Mouse (Mus musculus) CH12.LX (cell line): ENCODE measurements at regions not wholly inside any gene's neighbourhood (a gene's known extent, or its start where the extent isn't known, plus 50 kb on each side); places are given as distances from the start of the nearest gene placed in this dataset.

Experiments
- DNase-seq: peaks from one replicate; pipeline ENCODE4 v3.0.0-alpha.2; 2013; ENCODE audit errors: extremely low read depth
- H3K27ac ChIP-seq: 2 replicates; pipeline ENCODE4 v1.5.1; 2012; ENCODE audit warnings: low read depth, mild to moderate bottlenecking, control low read depth, moderate library complexity; ENCODE audit not compliant: insufficient read depth
- H3K27me3 ChIP-seq: replicated peaks from 2 replicates; pipeline ENCODE3; 2012; ENCODE audit warnings: inconsistent platforms
- H3K36me3 ChIP-seq, 2 experiments: replicated peaks in 1 of 2; 2 replicates each; pipeline versions ENCODE3 to v1.6.1; 2012; ENCODE audit warnings: inconsistent platforms in 1 of 2, low read length in 1 of 2, mild to moderate bottlenecking in 1 of 2, mixed read lengths in 1 of 2, moderate library complexity in 1 of 2; ENCODE audit not compliant: control insufficient read depth in 1 of 2, insufficient read depth in 1 of 2
- H3K4me1 ChIP-seq, 2 experiments: 2 replicates each; pipeline ENCODE4 v1.6.1; 2012; ENCODE audit warnings: inconsistent platforms in 1 of 2, moderate library complexity in 1 of 2; ENCODE audit not compliant: insufficient read depth in 2 of 2, control insufficient read depth in 1 of 2
- H3K4me2 ChIP-seq: 2 replicates; pipeline ENCODE4 v1.6.1; 2012; ENCODE audit warnings: low read depth, mild to moderate bottlenecking, control low read depth; ENCODE audit not compliant: poor library complexity, insufficient read depth, severe bottlenecking
- H3K4me3 ChIP-seq, 3 experiments: fragments of 150-350 bp in 1 of 3; sonication (generic) in 1 of 3; replicated peaks in 1 of 3; 2 replicates each; pipeline versions ENCODE3 to v1.5.1; 2011 to 2012; ENCODE audit warnings: low read depth in 2 of 3, low read length in 2 of 3, mild to moderate bottlenecking in 2 of 3, moderate library complexity in 2 of 3, control low read depth in 1 of 3, improper control_type of control experiment in 1 of 3, inconsistent platforms in 1 of 3, mixed read lengths in 1 of 3; ENCODE audit not compliant: poor library complexity in 1 of 3
- H3K79me2 ChIP-seq: replicated peaks from 2 replicates; pipeline ENCODE4 v1.6.1; 2012; ENCODE audit warnings: mild to moderate bottlenecking, moderate library complexity; ENCODE audit not compliant: control insufficient read depth, poor library complexity, insufficient read depth, severe bottlenecking; ENCODE audit errors: extremely low read depth
- H3K9ac ChIP-seq: 2 replicates; pipeline ENCODE4 v1.6.1; 2012; ENCODE audit warnings: low read depth, mild to moderate bottlenecking, control low read depth, moderate library complexity; ENCODE audit not compliant: insufficient read depth
- H3K9me3 ChIP-seq: replicated peaks from 2 replicates; pipeline ENCODE3; 2012; ENCODE audit warnings: low read length, inconsistent platforms, mixed read lengths
- BHLHE40 ChIP-seq: IDR thresholded peaks from 2 replicates; pipeline ENCODE4 v1.6.1; 2011; ENCODE audit warnings: mild to moderate bottlenecking, low read depth, low read length, improper control_type of control experiment
- CHD1 ChIP-seq: IDR thresholded peaks from 2 replicates; pipeline ENCODE4 v1.6.1; 2012; ENCODE audit warnings: low read depth, low read length, improper control_type of control experiment, inconsistent platforms
- CHD2 ChIP-seq: IDR thresholded peaks from 2 replicates; pipeline ENCODE4 v1.6.1; 2011; ENCODE audit warnings: low read length, improper control_type of control experiment
- E2F4 ChIP-seq: IDR thresholded peaks from 2 replicates; pipeline ENCODE4 v1.6.1; 2011; ENCODE audit warnings: low read depth, low read length, improper control_type of control experiment; ENCODE audit not compliant: insufficient replicate concordance
- EP300 ChIP-seq: IDR thresholded peaks from 2 replicates; pipeline ENCODE4 v1.6.1; 2011; ENCODE audit warnings: low read length, improper control_type of control experiment
- GABPA ChIP-seq: IDR thresholded peaks from 2 replicates; pipeline ENCODE4 v1.6.1; 2012; ENCODE audit warnings: low read depth, low read length, improper control_type of control experiment, inconsistent platforms; ENCODE audit not compliant: insufficient replicate concordance
- KAT2A ChIP-seq: IDR thresholded peaks from 2 replicates; pipeline ENCODE4 v1.6.1; 2012; ENCODE audit warnings: low read length, improper control_type of control experiment, inconsistent platforms; ENCODE audit not compliant: insufficient replicate concordance
- MAZ ChIP-seq: IDR thresholded peaks from 2 replicates; pipeline ENCODE4 v1.6.1; 2012; ENCODE audit warnings: low read depth, mild to moderate bottlenecking, inconsistent platforms, low read length, improper control_type of control experiment, moderate library complexity
- MEF2A ChIP-seq: IDR thresholded peaks from 2 replicates; pipeline ENCODE4 v1.6.1; 2014; ENCODE audit warnings: low read depth, mild to moderate bottlenecking, inconsistent platforms, low read length, improper control_type of control experiment, borderline replicate concordance
- MYC ChIP-seq: IDR thresholded peaks from 2 replicates; pipeline ENCODE4 v1.6.1; 2011; ENCODE audit warnings: low read depth, mild to moderate bottlenecking, improper control_type of control experiment, low read length
- NRF1 ChIP-seq: IDR thresholded peaks from 2 replicates; pipeline ENCODE4 v1.6.1; 2014; ENCODE audit warnings: low read depth, mild to moderate bottlenecking, inconsistent platforms, low read length, improper control_type of control experiment, moderate library complexity
- PAX5 ChIP-seq: IDR thresholded peaks from 2 replicates; pipeline ENCODE4 v1.6.1; 2012; ENCODE audit warnings: low read length, inconsistent platforms, mixed read lengths
- POLR2A ChIP-seq: IDR thresholded peaks from 2 replicates; pipeline ENCODE4 v1.6.1; 2011; ENCODE audit warnings: low read depth, mild to moderate bottlenecking, improper control_type of control experiment, low read length
- RAD21 ChIP-seq: IDR thresholded peaks from 2 replicates; pipeline ENCODE4 v1.6.1; 2011; ENCODE audit warnings: low read depth, mild to moderate bottlenecking, low read length, improper control_type of control experiment, moderate library complexity
- RCOR1 ChIP-seq: conservative IDR thresholded peaks from 2 replicates; pipeline ENCODE4 v1.6.1; 2012; ENCODE audit warnings: low read depth, mild to moderate bottlenecking, inconsistent platforms, low read length, improper control_type of control experiment
- SIN3A ChIP-seq: IDR thresholded peaks from 2 replicates; pipeline ENCODE4 v1.6.1; 2012; ENCODE audit warnings: low read length, improper control_type of control experiment, inconsistent platforms
- SMC3 ChIP-seq: IDR thresholded peaks from 2 replicates; pipeline ENCODE4 v1.6.1; 2011; ENCODE audit warnings: low read depth, low read length, improper control_type of control experiment
- TBP ChIP-seq: conservative IDR thresholded peaks from 2 replicates; pipeline ENCODE4 v1.6.1; 2011; ENCODE audit warnings: low read depth, low read length, improper control_type of control experiment
- TCF12 ChIP-seq: IDR thresholded peaks from 2 replicates; pipeline ENCODE4 v1.6.1; 2014; ENCODE audit warnings: low read depth, mild to moderate bottlenecking, inconsistent platforms, low read length, improper control_type of control experiment
- UBTF ChIP-seq: IDR thresholded peaks from 2 replicates; pipeline ENCODE4 v1.6.1; 2012; ENCODE audit warnings: low read depth, mild to moderate bottlenecking, inconsistent platforms, low read length, improper control_type of control experiment, moderate library complexity
- USF1 ChIP-seq: IDR thresholded peaks from 2 replicates; pipeline ENCODE4 v1.6.1; 2014; ENCODE audit warnings: low read depth, mild to moderate bottlenecking, inconsistent platforms, low read length, improper control_type of control experiment
- USF2 ChIP-seq: conservative IDR thresholded peaks from 2 replicates; pipeline ENCODE4 v1.6.1; 2011; ENCODE audit warnings: low read depth, low read length, improper control_type of control experiment
- ZKSCAN1 ChIP-seq: IDR thresholded peaks from 2 replicates; pipeline ENCODE4 v1.6.1; 2012; ENCODE audit warnings: low read depth, inconsistent platforms, low read length, improper control_type of control experiment, borderline replicate concordance
- ZMIZ1 ChIP-seq: IDR thresholded peaks from 2 replicates; pipeline ENCODE4 v1.6.1; 2012; ENCODE audit warnings: low read depth, mild to moderate bottlenecking, inconsistent platforms, low read length, improper control_type of control experiment
- dilution Hi-C: fragments of 300-500 bp; cut with MboI; formaldehyde crosslinking; loops from 2 replicates; pipeline ENCODE4 v1.14.3; 2020; ENCODE audit warnings: low sequenced_read_pairs; ENCODE audit not compliant: extremely low pct_unique_long_range_greater_than_20kb, extremely low pct_ligation_motif_present
- in situ Hi-C: fragments of 300-500 bp; cut with MboI; formaldehyde crosslinking; loops from 3 replicates; pipeline ENCODE4 v1.14.3; 2019; ENCODE audit warnings: low sequenced_read_pairs, low pct_ligation_motif_present, low pct_unique_long_range_greater_than_20kb, mixed read lengths

GRCm38 (mm10) chr1:155040086-155040726 lies 59.2 kb downstream of the Ier5 start:
- dilution Hi-C loops, result loop anchor here (25.0 kb wide), 1 partner anchor 172 kb away; no protein-coding TSS in a partner anchor
- in situ Hi-C loops, result no loop called here
- peaks cover 0 to 11% of the 10 kb centered on the region in 2 experiments; a peak in 2 of 4 replicates for H3K4me1 ChIP-seq

GRCm38 (mm10) chr1:155038631-155039625 lies 60.5 kb downstream of the Ier5 start:
- H3K9me3 ChIP-seq, result no peaks in the 10 kb centered on the region

More at GRCm38 (mm10) chr1:155040086-155040726, 59.2 kb downstream of the Ier5 start:
- H3K9ac ChIP-seq, result no peak overlapping the region
- no peaks in the 10 kb centered on the region for H3K79me2 ChIP-seq
- TF ChIP-seq ZMIZ1, result no peak
- H3K9me3 ChIP-seq, result no peaks in the 10 kb centered on the region
- no peaks in the 10 kb centered on the region for H3K36me3 ChIP-seq
- no peak overlapping the region for H3K4me3 ChIP-seq
- no peak for DNase-seq
- H3K4me2 ChIP-seq, result no peak overlapping the region
- H3K27me3 ChIP-seq, result no peaks in the 10 kb centered on the region
- no peak overlapping the region for H3K27ac ChIP-seq

GRCm38 (mm10) chr1:155037479-155037878 lies 62.0 kb downstream of the Ier5 start:
- dilution Hi-C loops (loop anchor here (25.0 kb wide), 1 partner anchor 175 kb away; no protein-coding TSS in a partner anchor), in situ Hi-C loops (no loop called here)
- no peak overlapping the region for H3K9ac ChIP-seq
- no peak overlapping the region for H3K4me3 ChIP-seq
- no peak for DNase-seq
- H3K27me3 ChIP-seq, result no peaks in the 10 kb centered on the region
- H3K9me3 ChIP-seq, result no peaks in the 10 kb centered on the region
- peaks cover 2 to 11% of the 10 kb centered on the region in 2 experiments; a peak in 3 of 4 replicates for H3K4me1 ChIP-seq
- H3K4me2 ChIP-seq, result no peak overlapping the region
- no peaks in the 10 kb centered on the region for H3K36me3 ChIP-seq
- no peak overlapping the region for H3K27ac ChIP-seq
- TF ChIP-seq GABPA, result no peak
- no peak for TF ChIP-seq PAX5
- TF ChIP-seq CHD2, result no peak
- TF ChIP-seq UBTF, result no peak
- no peak for TF ChIP-seq USF1
- no peak for TF ChIP-seq RCOR1
- no peak for TF ChIP-seq MAZ
- no peak for TF ChIP-seq SIN3A
- no peak for TF ChIP-seq NRF1
- no peak for TF ChIP-seq RAD21
- TF ChIP-seq ZKSCAN1, result no peak
- TF ChIP-seq TBP, result no peak
- TF ChIP-seq, all 38 proteins: peak for 0
- no peaks in the 10 kb centered on the region for H3K79me2 ChIP-seq

More at GRCm38 (mm10) chr1:155038631-155039625, 60.5 kb downstream of the Ier5 start:
- Histone ChIP-seq H3K27me3 (no peaks in the 10 kb centered on the region), H3K36me3 (no peaks in the 10 kb centered on the region), H3K4me1 (peaks cover 0 to 11% of the 10 kb centered on the region in 2 experiments; a peak in 2 of 4 replicates), H3K4me2 (no peak overlapping the region), H3K79me2 (no peaks in the 10 kb centered on the region), H3K9ac (no peak overlapping the region), H3K4me3 (no peak overlapping the region), H3K27ac (no peak overlapping the region)
- in situ Hi-C loops, result no loop called here
- dilution Hi-C loops, result loop anchor here (25.0 kb wide), 1 partner anchor 173 kb away; no protein-coding TSS in a partner anchor
- TF ChIP-seq USF2, result no peak
- no peak for TF ChIP-seq E2F4
- TF ChIP-seq PAX5, result no peak
- no peak for TF ChIP-seq POLR2A
- TF ChIP-seq CHD1, result no peak
- TF ChIP-seq TBP, result no peak
- TF ChIP-seq BHLHE40, result no peak; the same call in 1 of the 2 replicates
- no peak for TF ChIP-seq MEF2A
- no peak for TF ChIP-seq GABPA
- TF ChIP-seq TCF12, result no peak
- no peak for TF ChIP-seq NRF1
- no peak for TF ChIP-seq MYC
- no peak for TF ChIP-seq KAT2A
- no peak for TF ChIP-seq EP300
- TF ChIP-seq RAD21, result no peak
- no peak for TF ChIP-seq SMC3
- DNase-seq, result no peak
